Mouse (Mus musculus) cerebellum, adult 2 months (tissue): ENCODE measurements around the gene Ccne1. TPM values are rescaled to one million over a fixed set of nuclear protein-coding genes. Genes with fewer than 3 reads are reported as not detected.

ENCODE experiments used
- DNase-seq, 2 experiments: peaks; one replicate each; pipeline ENCODE4 v3.0.0; 2021
- H3K27ac ChIP-seq: fragments of 200-500 bp; 2 replicates; pipeline ENCODE4 v1.5.1; 2012; ENCODE audit warnings: low read length, control low read depth, inconsistent platforms; ENCODE audit not compliant: insufficient read depth
- H3K27me3 ChIP-seq: fragments of 200-500 bp; 2 replicates; pipeline ENCODE4 v1.6.1; 2012; ENCODE audit warnings: inconsistent platforms, mild to moderate bottlenecking, low read length, moderate library complexity; ENCODE audit not compliant: control insufficient read depth, insufficient read depth
- H3K4me1 ChIP-seq: fragments of 200-500 bp; 2 replicates; pipeline ENCODE4 v1.6.1; 2011; ENCODE audit warnings: low read length; ENCODE audit not compliant: control insufficient read depth, insufficient read depth
- H3K4me3 ChIP-seq: fragments of 200-500 bp; replicated peaks from 2 replicates; pipeline ENCODE3; 2011; ENCODE audit warnings: mild to moderate bottlenecking, low read depth, low read length, control low read depth; ENCODE audit not compliant: insufficient read depth
- CTCF ChIP-seq: fragments of 200-500 bp; IDR thresholded peaks from 2 replicates; pipeline ENCODE4 v1.5.1; 2011; ENCODE audit warnings: low read depth, mild to moderate bottlenecking, control low read depth, low read length, moderate library complexity, borderline replicate concordance; ENCODE audit not compliant: insufficient read depth
- POLR2A ChIP-seq: fragments of 200-500 bp; IDR thresholded peaks from 2 replicates; pipeline ENCODE4 v1.6.1; 2011; ENCODE audit warnings: low read length, control low read depth, borderline replicate concordance; ENCODE audit not compliant: insufficient read depth
- WGBS: fragments of 180-500 bp; shearing (Covaris S2); methylation state at CpG from one replicate; pipeline ENCODE4 v1.1.7; 2018; 5-methylcytosine and 5-hydroxymethylcytosine counted together
- polyA plus RNA-seq: library from polyadenylated mRNA; depleted of rRNA; stranded (reverse); fragments of >200 nt; gene quantifications from 2 replicates; pipeline ENCODE4 v1.2.3, GENCODE M21; 2012; rRNA removed

Gene Ccne1
- polyA plus RNA-seq, 1 experiment, result 20.3 TPM

GRCm38 (mm10) chr7:38059636-38060330 is 47.6 kb downstream of the Ccne1 start:
- TF ChIP-seq CTCF (no peak), POLR2A (no peak)
- WGBS, result 84% methylated on average over 8 of the region's 8 CpGs

GRCm38 (mm10) chr7:38059096-38059495 is 48.2 kb downstream of the Ccne1 start:
- Histone ChIP-seq H3K27me3 (no peaks in the 10 kb centered on the region), H3K4me1 (peaks cover 3% of the 10 kb centered on the region), H3K27ac (0 out of 2 replicates have a peak overlapping the region, but pooled peaks have one; percentile 24), H3K4me3 (no peak overlapping the region)
- TF ChIP-seq CTCF (no peak), POLR2A (no peak)
- peak; percentile 26 to 52 for DNase-seq
- 12% methylated on average over 7 of the region's 7 CpGs for WGBS

More at GRCm38 (mm10) chr7:38059636-38060330, 47.6 kb downstream of the Ccne1 start:
- no peak for DNase-seq
- Histone ChIP-seq H3K4me1 (peaks cover 3% of the 10 kb centered on the region), H3K27me3 (no peaks in the 10 kb centered on the region), H3K4me3 (no peak overlapping the region), H3K27ac (no peak overlapping the region)

- no peak for DNase-seq
- 93% methylated on average over 2 of the region's 2 CpGs for WGBS
- no peaks in the 10 kb centered on the region for H3K27me3 ChIP-seq
- H3K27ac ChIP-seq, result no peak overlapping the region
- peaks cover 3% of the 10 kb centered on the region for H3K4me1 ChIP-seq
- no peak for TF ChIP-seq CTCF
- no peak for TF ChIP-seq POLR2A
- H3K4me3 ChIP-seq, result no peak overlapping the region
Measured at GRCm38 (mm10) chr7:38055996-38056395, 51.3 kb downstream of the Ccne1 start.

GRCm38 (mm10) chr7:38054246-38054645 is 53.1 kb downstream of the Ccne1 start:
- DNase-seq, result no peak
- Histone ChIP-seq H3K27ac (no peak overlapping the region), H3K27me3 (no peaks in the 10 kb centered on the region), H3K4me1 (peaks cover 3% of the 10 kb centered on the region), H3K4me3 (no peak overlapping the region)
- WGBS, result 83% methylated on average over 9 of the region's 9 CpGs
- TF ChIP-seq CTCF (no peak), POLR2A (no peak)

Other genes starting within 250 kb of the Ccne1 start
- 30.3 and 31.4 TPM in 2 replicates for gene Uri1, start 84.0 kb downstream of the Ccne1 start, polyA plus RNA-seq
- 32.8 and 33.1 TPM in 2 replicates for gene 1600014C10Rik, start 75.7 kb upstream of the Ccne1 start, polyA plus RNA-seq
- 8.2 and 10.2 TPM in 2 replicates for gene Plekhf1, start 120.5 kb upstream of the Ccne1 start, polyA plus RNA-seq
- gene Pop4, start 163.9 kb upstream of the Ccne1 start, polyA plus RNA-seq, result 36.8 and 39.3 TPM in 2 replicates